Mouse (Mus musculus) embryonic facial prominence, embryonic 11.5 days (tissue): Measurements from ENCODE around the gene Rps8. TPM values are rescaled to one million over a fixed set of nuclear protein-coding genes. Genes with fewer than 3 reads are reported as not detected.

Source experiments
- ATAC-seq: fragments of 200-750 bp; cut with Nextera tagmentation; replicated peaks from 2 replicates; pipeline ENCODE4 v1.8.0; 2017; ENCODE audit warnings: low read depth; ENCODE audit not compliant: insufficient number of reproducible peaks, low FRiP score, low TSS enrichment
- DNase-seq: peaks from one replicate; pipeline ENCODE4 v3.0.0-alpha.2; 2015; ENCODE audit warnings: low spot score
- H3K27ac ChIP-seq: fragments of 300-500 bp; sonication (generic); replicated peaks from 2 replicates; pipeline ENCODE4 v1.5.1; 2014; ENCODE audit warnings: mild to moderate bottlenecking, low read depth, low read length, control low read depth
- H3K27me3 ChIP-seq: fragments of 300-500 bp; sonication (generic); 2 replicates; pipeline ENCODE4 v1.6.1; 2014; ENCODE audit warnings: mild to moderate bottlenecking, low read length, moderate library complexity, mixed read lengths; ENCODE audit not compliant: control insufficient read depth, insufficient read depth
- H3K36me3 ChIP-seq: fragments of 300-500 bp; sonication (generic); replicated peaks from 2 replicates; pipeline ENCODE4 v1.6.1; 2014; ENCODE audit warnings: low read depth, mild to moderate bottlenecking, low read length, moderate library complexity, mixed read lengths; ENCODE audit not compliant: control insufficient read depth, insufficient read depth
- H3K4me1 ChIP-seq: fragments of 300-500 bp; sonication (generic); 2 replicates; pipeline ENCODE4 v1.6.1; 2014; ENCODE audit warnings: low read length, mixed read lengths; ENCODE audit not compliant: control insufficient read depth, insufficient read depth
- H3K4me2 ChIP-seq: fragments of 300-500 bp; sonication (generic); 2 replicates; pipeline ENCODE4 v1.6.1; 2014; ENCODE audit warnings: low read depth, mild to moderate bottlenecking, control low read depth, low read length, moderate library complexity
- H3K4me3 ChIP-seq: fragments of 300-500 bp; sonication (generic); 2 replicates; pipeline ENCODE4 v1.5.1; 2014; ENCODE audit warnings: low read depth, low read length, control low read depth
- H3K9ac ChIP-seq: fragments of 300-500 bp; sonication (generic); replicated peaks from 2 replicates; pipeline ENCODE4 v1.6.1; 2014; ENCODE audit warnings: mild to moderate bottlenecking, control low read depth, low read length
- H3K9me3 ChIP-seq: fragments of 300-500 bp; sonication (generic); replicated peaks from 2 replicates; pipeline ENCODE4 v1.6.1; 2016; ENCODE audit warnings: mild to moderate bottlenecking, low read length, inconsistent platforms, mixed read lengths; ENCODE audit not compliant: control insufficient read depth
- WGBS: fragments of 180-500 bp; shearing (Covaris S2); extraction: QIAGEN DNeasy Blood & Tissue Kit; methylation state at CpG from one replicate; pipeline ENCODE4 v1.1.7; 2014; 5-methylcytosine and 5-hydroxymethylcytosine counted together
- polyA plus RNA-seq: library from polyadenylated mRNA; unstranded; fragments of >200 nt; fragmentation: Nextera tagmentation; extraction: Ambion mirVana; gene quantifications from 2 replicates; pipeline ENCODE4 v1.2.1, GENCODE M21; 2014

Rps8 gene
- polyA plus RNA-seq, 1 experiment from 2014 or later = 963 TPM

DNA sequence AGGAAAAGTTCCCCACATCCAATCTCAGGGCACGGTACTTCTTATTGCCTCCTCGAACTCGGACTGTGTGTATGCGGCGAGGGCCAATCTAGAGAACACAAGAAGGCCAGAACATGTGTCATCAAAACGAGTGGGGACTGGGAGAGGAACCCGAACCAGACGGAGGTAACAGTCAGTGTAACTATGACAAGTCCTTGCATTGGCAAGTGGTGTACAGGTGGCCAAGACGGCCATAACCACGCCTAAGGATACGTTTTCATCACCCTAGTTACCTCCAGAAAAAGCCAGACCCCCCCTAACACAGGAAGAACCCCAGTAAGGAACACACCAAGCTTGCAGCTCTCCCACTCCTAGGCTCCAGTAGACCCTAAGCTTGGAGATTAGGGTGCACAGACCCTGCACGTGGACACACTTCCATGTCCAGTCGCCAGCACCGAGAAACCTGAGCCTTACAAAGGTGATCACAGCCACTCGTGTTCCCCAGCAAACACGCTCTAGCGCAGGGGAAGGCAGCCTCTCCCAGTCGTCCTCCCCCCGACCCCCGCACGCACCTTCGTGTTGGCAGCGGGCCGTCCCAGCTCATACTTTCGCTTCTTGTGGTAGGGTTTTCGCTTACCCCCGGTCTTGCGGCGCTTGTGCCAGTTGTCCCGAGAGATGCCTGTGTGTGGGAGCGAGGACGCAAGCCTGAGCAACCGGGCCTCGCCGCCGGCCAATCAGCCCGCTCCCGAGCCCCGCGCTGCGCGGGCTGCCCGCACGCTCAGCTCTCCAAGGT lies 837 bp downstream of the Rps8 start:
- H3K36me3 ChIP-seq = peaks cover 24% of the 10 kb centered on the region
- DNase-seq = no peak
- peak overlapping the region; percentile 86 for H3K4me2 ChIP-seq
- no peaks in the 10 kb centered on the region for H3K9me3 ChIP-seq
- H3K9ac ChIP-seq = peak overlapping the region; percentile 99
- WGBS = 2% methylated on average over 44 of the region's 44 CpGs
- H3K27me3 ChIP-seq = no peaks in the 10 kb centered on the region
- no peak for ATAC-seq
- H3K4me3 ChIP-seq = peak overlapping the region; percentile 98
- H3K27ac ChIP-seq = peak overlapping the region; percentile 94
- no peaks in the 10 kb centered on the region; the same call in 1 of the 2 replicates for H3K4me1 ChIP-seq

DNA sequence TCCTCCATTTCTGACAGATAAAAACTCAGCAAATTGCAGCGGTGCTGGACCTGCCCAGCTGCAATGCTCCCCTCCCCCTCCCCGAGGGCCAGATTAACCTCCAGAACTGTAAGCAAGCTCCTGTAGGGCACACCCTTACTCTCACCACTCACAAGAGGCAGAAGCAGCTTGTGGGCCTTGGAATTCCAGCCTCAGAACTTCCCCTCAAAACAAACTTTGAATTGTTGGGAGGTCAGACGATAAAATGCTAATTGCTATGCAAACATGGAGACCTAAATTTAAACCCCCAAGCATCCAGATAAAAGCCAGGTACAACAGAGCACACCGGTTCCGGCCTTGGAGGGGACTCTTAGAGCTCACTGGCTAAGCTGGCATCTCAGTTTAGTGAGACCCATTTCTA lies 3.3 kb downstream of the Rps8 start:
- H3K36me3 ChIP-seq = peaks cover 21% of the 10 kb centered on the region
- H3K9me3 ChIP-seq = no peaks in the 10 kb centered on the region
- ATAC-seq (no peak), DNase-seq (no peak)
- H3K27ac ChIP-seq = no peak overlapping the region
- H3K9ac ChIP-seq = no peak overlapping the region
- H3K27me3 ChIP-seq = no peaks in the 10 kb centered on the region
- 83% methylated on average over 5 of the region's 5 CpGs for WGBS
- H3K4me2 ChIP-seq = no peak overlapping the region
- no peaks in the 10 kb centered on the region; the same call in 1 of the 2 replicates for H3K4me1 ChIP-seq
- no peak overlapping the region for H3K4me3 ChIP-seq

DNA sequence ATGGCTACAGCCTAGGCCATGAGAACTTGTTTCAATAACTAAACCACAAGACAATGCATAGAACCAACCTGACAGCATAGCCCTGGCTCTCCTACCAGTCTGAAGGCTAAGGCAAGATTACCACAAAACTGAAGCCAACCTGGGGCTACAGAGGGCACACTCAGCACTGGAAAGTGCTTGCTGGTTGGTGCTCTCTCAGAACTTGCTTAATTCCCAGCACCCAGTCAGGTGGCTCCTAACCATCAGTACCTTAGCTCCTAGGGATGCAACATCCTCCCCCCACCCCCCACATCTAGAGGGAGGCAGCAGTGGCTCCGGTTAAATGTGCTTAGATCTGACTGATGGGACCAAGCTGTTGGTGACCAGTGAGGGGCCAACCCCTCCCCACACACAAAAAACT lies 4.6 kb downstream of the Rps8 start:
- H3K27ac ChIP-seq = no peak overlapping the region
- H3K4me3 ChIP-seq = no peak overlapping the region
- H3K4me2 ChIP-seq = no peak overlapping the region
- no peaks in the 10 kb centered on the region for H3K9me3 ChIP-seq
- ATAC-seq (no peak), DNase-seq (no peak)
- H3K9ac ChIP-seq = no peak overlapping the region
- peaks cover 21% of the 10 kb centered on the region for H3K36me3 ChIP-seq
- H3K4me1 ChIP-seq = no peaks in the 10 kb centered on the region; the same call in 1 of the 2 replicates
- 81% methylated on average over 1 of the region's 1 CpGs for WGBS
- no peaks in the 10 kb centered on the region for H3K27me3 ChIP-seq

DNA sequence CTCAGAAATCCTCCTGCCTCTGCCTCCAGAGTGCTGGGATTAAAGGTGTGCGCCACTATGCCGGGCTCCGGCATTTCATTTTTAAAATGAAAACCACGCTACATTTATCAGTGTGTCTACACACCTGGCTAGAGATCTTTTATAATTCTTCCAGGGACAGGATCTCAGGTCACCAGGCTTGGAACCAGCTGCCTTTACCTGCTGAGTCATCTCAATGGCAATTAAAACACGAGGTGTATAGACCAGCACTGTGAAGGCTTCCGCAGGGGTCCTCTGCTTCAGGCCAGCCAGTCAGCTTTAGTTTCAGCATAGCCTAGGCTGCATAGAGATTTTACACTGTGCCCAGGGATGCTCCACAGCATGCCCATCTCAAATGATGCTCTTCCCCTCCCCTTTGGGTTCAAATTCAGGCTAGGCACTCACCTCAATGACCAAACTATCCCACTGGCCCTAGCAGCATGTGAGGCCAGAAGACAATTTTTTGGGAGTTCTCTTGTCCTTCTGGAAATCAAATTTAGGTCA lies 5.8 kb downstream of the Rps8 start:
- Histone ChIP-seq H3K27ac (no peak overlapping the region), H3K4me3 (no peak overlapping the region), H3K4me2 (no peak overlapping the region), H3K27me3 (no peaks in the 10 kb centered on the region), H3K36me3 (peaks cover 21% of the 10 kb centered on the region), H3K9ac (no peak overlapping the region), H3K4me1 (no peaks in the 10 kb centered on the region; the same call in 1 of the 2 replicates), H3K9me3 (no peaks in the 10 kb centered on the region)
- WGBS = 85% methylated on average over 6 of the region's 6 CpGs
- no peak for DNase-seq
- 0 out of 2 replicates have a peak, but pooled peaks have one; percentile 27 for ATAC-seq

DNA sequence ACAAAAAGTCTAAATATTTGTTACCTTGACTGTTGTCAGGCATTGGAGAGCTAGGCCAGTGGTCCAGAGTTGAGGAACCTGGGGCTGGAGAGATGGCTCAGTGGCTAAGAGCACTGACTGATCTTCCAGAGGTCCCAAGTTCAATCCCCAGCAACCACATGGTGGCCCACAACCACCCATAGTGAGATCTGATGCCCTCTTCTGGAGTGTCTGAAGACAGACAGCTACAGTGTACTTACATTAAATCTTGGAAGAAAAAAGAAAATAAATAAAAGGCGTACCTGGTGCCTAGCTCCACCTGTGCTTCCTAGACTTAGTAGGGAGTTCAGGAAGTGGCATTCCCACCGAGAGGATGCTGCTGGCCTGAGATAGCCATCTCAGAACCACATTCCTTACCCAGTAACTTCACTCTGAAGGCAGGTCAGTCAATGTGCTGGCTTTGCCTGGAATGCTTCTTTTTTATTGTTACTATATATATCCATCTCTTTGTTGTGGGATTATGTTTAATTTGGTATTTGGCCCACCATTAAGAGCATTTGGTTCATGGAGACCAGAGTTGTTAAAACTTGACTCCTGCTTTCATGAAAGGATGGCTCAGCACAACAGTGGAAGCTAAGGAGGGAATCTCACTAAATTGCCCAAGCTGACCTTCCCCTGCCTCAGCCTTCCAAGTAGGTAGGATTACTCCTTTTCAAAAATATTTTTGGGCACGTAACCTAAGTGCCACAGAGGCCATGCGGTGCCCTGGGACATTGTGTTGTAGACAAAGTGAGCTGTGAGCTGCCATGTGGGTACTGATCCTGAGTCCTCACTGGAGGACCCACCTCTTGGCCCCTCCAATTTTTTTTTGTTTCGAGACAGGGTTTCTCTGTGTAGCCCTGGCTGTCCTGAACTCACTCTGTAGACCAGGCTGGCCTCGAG lies 6.5 kb downstream of the Rps8 start:
- no peak overlapping the region for H3K27ac ChIP-seq
- H3K9ac ChIP-seq = no peak overlapping the region
- H3K4me3 ChIP-seq = no peak overlapping the region
- H3K4me1 ChIP-seq = no peaks in the 10 kb centered on the region; the same call in 1 of the 2 replicates
- 75% methylated on average over 6 of the region's 6 CpGs for WGBS
- peaks cover 21% of the 10 kb centered on the region for H3K36me3 ChIP-seq
- no peaks in the 10 kb centered on the region for H3K27me3 ChIP-seq
- H3K4me2 ChIP-seq = no peak overlapping the region
- DNase-seq (no peak), ATAC-seq (no peak)
- H3K9me3 ChIP-seq = no peaks in the 10 kb centered on the region

DNA sequence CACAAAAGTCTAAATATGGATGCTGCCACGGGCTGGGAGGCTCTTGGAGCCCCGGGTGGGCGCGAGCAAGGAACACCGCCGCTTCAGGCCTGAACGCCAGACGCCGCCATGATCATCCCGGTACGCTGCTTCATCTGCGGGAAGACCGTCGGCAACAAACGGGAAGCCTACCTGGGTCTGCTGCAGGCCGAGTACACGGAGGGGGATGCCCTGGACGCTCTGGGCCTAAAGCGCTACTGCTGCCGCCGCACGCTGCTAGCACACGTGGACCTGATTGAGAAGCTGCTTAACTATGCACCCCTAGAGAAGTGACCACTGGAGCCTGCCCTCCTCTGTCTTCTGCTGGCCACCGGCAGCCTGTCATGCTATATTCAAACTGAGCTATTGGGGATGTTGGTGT lies 7.2 kb downstream of the Rps8 start:
- no peak overlapping the region for H3K27ac ChIP-seq
- H3K27me3 ChIP-seq = no peaks in the 10 kb centered on the region
- H3K9me3 ChIP-seq = no peaks in the 10 kb centered on the region
- H3K4me1 ChIP-seq = no peaks in the 10 kb centered on the region; the same call in 1 of the 2 replicates
- DNase-seq (no peak), ATAC-seq (no peak)
- H3K9ac ChIP-seq = no peak overlapping the region
- H3K4me2 ChIP-seq = no peak overlapping the region
- H3K36me3 ChIP-seq = peaks cover 21% of the 10 kb centered on the region
- H3K4me3 ChIP-seq = no peak overlapping the region
- WGBS = 65% methylated on average over 24 of the region's 24 CpGs

DNA sequence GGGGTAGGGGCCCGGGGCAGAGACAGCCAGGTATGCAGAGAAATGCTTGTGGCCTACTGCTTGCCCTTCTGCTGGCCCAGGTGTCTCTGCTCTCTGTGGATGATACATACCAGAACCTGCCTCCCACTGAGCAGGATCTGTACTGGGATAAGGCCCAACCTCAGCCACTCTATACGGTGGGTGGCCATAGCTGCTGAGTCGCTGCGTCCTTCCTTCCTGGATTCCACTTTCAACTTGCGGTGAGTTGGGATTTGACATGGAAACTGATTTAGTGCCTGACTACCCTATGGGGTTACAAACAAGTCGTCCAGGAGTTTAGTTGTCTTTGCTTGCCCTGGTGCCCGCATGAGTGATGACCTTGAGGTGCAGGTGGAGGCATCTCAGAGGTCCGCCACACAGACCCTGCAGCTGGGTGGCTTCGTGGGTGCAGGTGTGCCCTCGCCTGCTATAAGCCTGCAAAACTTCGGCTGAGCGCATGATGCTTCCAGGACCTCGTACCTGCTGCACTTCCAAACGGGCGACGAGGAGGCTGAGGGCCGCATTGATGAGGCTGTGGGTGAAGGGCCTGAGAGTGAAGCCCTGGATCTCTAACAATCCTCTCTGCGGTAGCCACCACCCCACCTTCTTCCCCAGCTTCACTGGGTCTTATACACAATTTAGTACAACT lies 7.9 kb downstream of the Rps8 start:
- H3K4me1 ChIP-seq = no peaks in the 10 kb centered on the region; the same call in 1 of the 2 replicates
- no peak overlapping the region for H3K4me2 ChIP-seq
- ATAC-seq (no peak), DNase-seq (no peak)
- H3K36me3 ChIP-seq = peaks cover 20% of the 10 kb centered on the region
- H3K9me3 ChIP-seq = no peaks in the 10 kb centered on the region
- no peak overlapping the region for H3K4me3 ChIP-seq
- 86% methylated on average over 18 of the region's 18 CpGs for WGBS
- no peaks in the 10 kb centered on the region for H3K27me3 ChIP-seq
- H3K9ac ChIP-seq = no peak overlapping the region
- no peak overlapping the region for H3K27ac ChIP-seq
